Mouse (Mus musculus): ENCODE data around the gene Pde1a.

DNA sequence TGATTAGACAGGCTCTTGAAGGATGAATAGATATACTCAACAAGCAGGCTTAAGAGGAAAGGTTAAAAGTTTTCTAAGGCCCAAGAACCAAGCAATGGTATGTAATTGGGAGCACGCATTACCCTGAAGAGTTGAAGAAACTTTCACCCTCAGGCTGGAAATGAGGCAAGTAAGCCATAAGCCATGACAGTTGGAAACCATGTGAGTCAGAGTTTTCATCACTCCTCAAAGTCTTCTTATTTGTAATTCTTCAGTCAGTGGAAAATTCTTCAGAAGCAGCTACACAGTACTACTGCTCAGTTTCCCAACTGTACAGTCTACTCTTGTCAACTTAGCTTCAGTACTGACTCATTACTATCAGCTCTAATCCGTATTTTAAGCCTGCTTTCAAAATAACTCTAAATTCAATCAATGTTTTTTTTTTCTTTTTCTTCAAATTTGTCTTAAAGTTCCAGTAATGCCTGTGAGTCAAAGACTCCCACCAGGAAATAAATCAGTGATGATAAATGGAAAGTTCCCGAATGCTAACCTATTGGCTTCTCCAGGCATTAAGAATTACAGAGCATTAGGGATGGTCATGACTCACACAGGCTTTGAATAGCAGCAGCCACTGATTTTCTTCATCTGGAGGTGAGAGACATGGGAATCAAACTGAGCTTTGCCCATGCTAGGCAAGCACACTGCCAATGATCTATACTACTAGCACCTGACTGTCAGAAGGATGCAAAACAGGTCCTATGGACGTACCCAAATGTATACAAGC, 82.3 kb downstream of the Pde1a start:
- no peak for TF ChIP-seq POLR2A (IDR thresholded peaks at IDR 0.05; ENCODE audit: borderline replicate concordance, extremely low read depth, insufficient read depth, insufficient read length, poor library complexity, severe bottlenecking)
- no peak for TF ChIP-seq CTCF (IDR thresholded peaks at IDR 0.05; ENCODE audit: borderline replicate concordance, extremely low read depth, insufficient read depth, insufficient read length)

Data from brain, embryonic 14.5 days (tissue).